Mouse (Mus musculus) cerebellum, postnatal 10 days (tissue): Measurements from ENCODE around the gene Pkp3.
A peak's percentile ranks its signal among the peaks of the same experiment; 100 is the strongest.

Experiments
- DNase-seq, 2 experiments: peaks; one replicate each; pipeline ENCODE4 v3.0.0; 2021; ENCODE audit warnings: mixed read lengths in 2 of 2

Pkp3 gene

DNA sequence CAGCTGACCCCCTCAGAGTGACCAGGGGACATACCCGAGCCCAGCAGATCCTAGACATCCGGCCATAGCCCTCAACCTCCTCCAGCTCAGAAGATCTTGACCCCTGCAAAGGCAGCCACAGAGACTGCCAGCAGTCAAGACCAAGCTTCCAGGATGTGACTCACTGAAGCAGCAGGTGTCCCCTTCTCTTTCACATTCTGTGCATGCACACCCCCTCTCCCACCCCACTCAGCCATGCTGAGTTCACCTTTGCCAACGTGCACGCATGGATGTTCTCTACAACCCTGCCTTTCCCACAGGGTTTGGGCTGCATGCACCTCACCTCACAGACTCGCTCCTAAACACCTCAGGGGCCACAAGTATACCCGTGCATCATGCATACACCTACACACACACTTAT is 18.0 kb downstream of the Pkp3 start:
- DNase-seq, result no peak

DNA sequence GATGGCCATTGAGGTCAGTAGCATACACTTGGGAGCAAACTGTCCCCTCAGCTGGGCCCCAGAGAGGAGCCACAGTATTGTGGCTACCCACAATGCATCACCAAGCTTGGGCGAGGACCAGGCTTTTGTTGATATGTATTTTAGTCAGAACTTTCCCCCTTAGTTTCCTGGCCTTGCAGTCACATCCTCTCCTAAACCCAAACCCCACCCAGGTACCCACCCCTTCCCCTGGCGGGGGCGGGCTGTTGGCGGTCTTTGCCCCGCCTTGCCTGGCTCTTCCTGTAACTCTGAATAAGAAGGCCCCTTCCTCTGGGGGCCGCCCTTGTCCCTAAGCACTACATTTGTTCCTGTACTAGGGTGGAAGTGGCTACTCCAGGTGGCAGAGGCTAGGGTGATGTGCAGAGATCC is 18.6 kb downstream of the Pkp3 start:
- DNase-seq, result no peak

DNA sequence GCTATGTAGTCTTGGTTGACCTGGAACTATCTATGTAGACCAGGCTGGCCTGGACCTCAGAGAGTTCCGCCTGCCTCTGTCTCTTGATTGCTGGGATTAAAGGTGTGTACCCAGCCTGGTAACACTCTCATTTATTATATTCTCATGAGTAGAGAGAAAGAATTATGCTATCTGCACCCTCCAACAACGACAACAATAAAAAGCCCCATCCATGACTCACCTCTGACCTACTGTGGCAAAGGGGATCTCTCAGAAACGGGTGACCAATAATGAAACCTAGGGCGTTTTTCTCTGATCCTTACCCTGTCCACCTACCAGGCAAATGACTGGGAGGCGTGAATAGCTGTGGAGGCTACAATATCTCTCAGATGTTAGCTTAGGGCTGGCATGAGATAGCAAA is 19.2 kb downstream of the Pkp3 start:
- no peak for DNase-seq

DNA sequence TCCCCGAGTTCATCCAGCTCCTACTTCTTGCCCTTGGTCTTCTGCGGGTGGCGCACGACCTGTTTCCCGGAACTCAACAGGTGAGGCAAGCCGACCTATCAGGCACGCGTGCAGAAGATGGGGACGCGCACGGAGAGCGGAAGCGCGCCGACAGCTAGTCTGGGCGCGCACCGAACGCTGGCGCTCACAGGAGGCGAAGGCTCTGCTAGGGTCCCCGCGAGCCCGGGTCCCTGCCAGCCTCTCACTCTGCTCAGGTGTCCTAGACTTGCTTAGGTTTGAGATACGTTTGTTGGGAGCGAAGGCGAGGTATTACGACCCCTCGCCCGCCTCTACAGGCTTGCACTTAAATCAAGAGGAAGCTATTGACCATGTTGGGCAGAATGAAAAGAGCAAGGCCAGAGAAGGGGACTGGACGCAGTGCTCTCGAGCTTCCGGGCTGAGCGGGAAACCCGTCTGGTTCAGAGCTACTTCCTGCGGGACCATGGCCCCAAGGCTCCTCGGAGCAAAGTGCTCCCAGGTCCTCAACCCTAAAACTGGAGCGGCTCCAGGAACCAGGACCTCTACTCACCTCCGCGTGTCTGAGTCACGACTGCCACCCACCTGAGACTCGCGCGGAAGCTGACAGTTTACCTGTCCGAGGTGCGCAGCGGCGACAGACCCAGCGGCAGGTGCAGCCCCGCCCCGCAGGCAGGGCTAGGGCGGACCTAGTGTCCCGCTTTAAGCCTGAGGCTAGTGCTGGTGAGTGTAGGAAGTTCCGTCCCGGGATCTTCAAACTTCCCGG is 22.1 kb downstream of the Pkp3 start, which contains the start of gene Sigirr:
TSS of gene Sigirr (minus strand) at position 662 of the 781 bp plus-strand sequence.
- peak; percentile 63 to 66 for DNase-seq

DNA sequence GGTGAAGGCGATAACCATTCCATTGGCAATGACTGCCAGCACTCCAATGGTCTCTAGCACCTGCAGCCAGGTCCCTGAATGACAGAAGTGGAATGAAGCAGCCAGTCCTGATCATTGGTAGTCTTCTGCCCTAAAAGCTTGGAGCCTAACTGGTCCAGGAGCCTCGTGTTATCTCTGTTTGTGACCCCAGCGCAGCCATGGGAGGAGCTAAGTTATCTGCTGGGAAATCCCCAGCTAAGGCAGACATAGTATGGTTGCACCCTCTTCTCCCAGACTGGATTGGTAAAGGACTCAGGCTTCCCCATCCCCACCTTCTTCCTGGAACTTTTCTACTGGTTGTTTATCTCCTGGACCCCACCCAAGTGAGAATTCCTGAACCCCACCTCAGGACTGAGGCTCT is 25.1 kb downstream of the Pkp3 start:
- DNase-seq, result no peak

DNA sequence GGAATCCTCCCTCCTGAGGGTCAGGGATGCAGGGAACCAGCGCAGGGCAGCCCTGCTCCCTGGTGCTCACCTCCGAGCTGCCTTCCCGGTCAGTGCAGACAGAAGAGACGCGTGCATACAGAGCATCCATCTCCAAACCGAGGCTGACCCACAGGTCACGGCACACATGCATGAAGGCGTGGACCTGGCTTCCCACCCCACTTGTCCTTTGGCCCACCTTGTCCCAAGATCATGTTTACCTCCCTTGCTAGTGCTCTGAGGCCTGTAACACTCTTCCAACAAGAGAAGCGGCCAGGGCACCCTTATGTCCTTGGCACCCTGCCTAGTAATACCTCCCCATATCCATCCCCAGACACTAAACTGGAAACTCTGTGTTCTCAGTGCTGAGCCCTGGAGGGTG is 37.9 kb downstream of the Pkp3 start:
- no peak for DNase-seq

DNA sequence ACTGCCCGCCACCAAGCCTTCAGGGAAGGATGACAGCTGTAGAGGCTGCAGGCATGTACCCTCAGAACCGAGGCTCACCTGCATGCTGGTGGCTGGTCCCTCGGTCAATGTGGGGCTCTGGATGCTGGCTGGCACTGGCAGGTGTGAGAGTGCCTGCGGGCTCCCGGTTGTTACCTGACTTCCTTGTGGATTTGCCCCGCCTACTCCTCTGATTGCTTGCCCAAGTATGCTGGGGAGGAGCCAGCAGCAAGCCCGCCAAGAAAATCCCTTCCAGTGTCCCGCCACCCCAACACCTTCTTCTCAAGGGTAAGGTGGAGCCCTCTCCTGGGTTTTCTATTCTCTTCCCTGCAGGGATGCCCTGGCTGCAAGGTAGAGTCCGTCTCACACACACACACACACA is 39.6 kb downstream of the Pkp3 start, which contains the start of gene Ano9:
TSS of gene Ano9 (minus strand) at position 171 of the 400 bp plus-strand sequence.
- no peak for DNase-seq

DNA sequence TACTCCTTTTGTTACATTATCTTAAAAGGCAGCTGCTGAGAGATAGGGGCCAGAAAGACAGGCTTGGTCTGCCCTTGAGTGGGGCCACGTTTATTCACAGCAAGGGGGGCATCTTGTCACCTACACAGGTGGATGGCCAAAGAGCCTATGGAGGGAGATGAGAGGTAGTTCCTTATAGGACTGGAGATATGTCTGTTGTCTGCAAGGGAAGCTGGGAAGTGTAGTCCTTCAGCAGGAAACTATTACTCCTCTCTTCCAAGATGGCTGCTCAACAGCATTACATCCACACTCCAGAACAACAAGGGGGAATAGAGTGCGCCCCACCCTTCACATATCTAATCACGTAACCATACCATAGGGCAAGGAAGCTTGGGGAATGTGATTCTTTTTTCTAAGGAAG is 41.5 kb downstream of the Pkp3 start:
- DNase-seq, result no peak

DNA sequence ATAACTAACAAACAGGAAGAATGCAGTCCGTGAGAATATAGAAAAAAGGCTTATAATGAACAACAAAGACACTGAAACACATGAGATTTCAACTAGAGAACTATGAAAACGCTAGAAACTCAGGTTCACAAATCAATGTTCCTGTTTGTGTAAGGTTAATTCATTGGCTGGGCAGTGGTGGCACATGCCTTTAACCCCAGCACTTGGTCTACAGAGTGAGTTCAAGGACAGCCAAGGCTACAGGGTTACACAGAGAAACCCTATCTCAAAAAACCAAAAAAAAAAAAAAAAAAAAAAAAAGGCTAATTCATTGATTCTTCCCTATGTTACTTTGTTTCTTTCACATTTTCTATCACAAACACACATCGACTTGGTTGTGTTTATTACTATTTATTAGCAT is 42.6 kb downstream of the Pkp3 start:
- no peak for DNase-seq

DNA sequence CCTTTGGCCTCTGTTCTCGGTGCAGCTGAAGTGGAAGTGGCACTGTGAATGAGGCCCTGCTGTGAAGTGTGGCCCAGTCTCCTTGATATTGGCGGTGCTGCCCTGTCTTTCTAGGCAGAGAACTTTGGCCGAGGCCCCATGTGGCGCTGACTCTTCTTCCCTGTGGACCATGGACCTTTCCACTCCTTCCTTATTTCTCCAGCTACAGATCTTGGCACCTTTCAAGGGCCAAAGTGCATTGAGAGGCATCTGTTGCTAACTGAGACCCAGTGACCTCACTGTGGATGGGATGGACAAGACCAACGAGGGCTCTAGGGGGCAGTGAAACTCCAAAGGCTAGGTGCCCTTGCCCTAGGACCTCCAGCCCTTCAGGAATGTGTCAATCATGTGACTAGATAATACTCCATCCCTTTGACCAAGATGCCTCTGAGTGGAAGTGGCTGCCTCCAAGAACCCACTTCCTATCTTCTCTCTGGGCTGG is 43.1 kb downstream of the Pkp3 start:
- no peak for DNase-seq

DNA sequence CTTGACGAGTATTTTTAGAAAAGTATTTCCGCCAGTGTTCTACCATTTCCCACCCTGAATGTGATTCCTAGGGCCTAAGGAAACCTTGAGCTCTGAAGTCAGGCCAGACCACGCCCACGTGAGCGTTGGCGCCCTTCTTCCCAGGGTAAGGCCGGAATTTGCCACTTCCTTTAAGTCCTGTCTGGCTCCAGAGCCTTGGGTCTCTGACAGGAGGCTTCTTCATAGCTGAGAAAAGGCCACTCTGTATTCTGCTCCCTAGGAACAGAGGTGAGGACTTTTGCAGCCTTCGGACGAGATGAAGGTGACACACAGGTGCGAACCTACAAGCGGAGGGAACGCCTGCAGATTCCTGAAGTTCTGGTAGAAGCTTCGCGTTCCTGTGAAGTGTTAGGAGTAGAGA is 44.2 kb downstream of the Pkp3 start, which contains the start of gene Ptdss2:
TSS of gene Ptdss2 (plus strand) at position 138 of the 400 bp plus-strand sequence.
- peak in 1 of 2 experiments; percentile 16 for DNase-seq

DNA sequence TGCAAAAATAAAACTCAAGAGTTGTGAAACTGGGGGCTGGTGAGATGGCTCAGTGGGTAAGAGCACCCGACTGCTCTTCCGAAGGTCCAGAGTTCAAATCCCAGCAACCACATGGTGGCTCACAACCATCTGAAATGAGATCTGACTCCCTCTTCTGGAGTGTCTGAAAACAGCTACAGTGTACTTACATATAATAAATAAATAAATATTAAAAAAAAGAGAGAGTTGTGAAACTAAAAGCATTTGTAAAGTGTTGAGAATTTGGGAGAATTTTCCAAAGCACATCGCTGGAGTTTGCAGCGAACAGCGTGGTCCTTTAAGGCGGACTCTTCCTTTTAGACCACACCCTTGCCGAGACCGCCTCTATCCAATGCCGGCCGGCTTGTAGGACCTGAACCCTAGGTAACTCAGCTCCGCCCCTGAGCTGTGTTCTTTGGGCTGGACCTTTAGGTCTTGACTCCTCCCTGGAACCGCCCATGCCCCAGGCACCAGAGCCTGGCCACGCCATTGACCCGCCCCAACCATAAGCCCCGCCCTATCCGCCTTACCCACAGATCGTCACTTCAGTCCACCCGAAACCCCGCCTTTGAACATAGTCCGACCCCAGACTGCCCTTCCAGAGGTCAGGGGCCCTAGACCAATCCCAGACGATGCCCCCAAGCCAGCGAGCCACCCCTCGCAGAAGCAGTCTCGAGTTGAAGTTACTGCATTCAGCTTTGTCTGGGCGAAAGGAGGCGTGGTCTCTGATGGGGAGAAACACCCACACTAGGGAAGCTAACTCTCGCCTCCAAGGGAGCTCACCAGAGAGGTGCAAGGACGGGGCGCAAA is 44.9 kb downstream of the Pkp3 start:
- DNase-seq, result peak; percentile 95 to 97

DNA sequence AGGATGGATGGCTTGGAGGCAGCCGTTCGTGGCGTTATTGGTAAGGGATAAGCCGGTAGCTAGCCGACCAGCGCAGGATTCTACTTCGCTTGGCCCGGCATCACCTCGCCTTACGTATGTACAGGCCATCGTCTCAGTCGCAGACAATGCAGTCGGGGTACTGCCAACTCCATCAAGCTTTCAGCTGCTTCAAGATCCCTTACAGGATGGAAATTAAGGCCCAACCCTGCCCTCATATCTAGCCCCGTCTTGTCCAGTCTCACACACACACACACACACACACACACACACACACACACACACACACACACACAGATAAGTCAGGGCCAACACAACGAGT is 45.5 kb downstream of the Pkp3 start:
- DNase-seq, result no peak

DNA sequence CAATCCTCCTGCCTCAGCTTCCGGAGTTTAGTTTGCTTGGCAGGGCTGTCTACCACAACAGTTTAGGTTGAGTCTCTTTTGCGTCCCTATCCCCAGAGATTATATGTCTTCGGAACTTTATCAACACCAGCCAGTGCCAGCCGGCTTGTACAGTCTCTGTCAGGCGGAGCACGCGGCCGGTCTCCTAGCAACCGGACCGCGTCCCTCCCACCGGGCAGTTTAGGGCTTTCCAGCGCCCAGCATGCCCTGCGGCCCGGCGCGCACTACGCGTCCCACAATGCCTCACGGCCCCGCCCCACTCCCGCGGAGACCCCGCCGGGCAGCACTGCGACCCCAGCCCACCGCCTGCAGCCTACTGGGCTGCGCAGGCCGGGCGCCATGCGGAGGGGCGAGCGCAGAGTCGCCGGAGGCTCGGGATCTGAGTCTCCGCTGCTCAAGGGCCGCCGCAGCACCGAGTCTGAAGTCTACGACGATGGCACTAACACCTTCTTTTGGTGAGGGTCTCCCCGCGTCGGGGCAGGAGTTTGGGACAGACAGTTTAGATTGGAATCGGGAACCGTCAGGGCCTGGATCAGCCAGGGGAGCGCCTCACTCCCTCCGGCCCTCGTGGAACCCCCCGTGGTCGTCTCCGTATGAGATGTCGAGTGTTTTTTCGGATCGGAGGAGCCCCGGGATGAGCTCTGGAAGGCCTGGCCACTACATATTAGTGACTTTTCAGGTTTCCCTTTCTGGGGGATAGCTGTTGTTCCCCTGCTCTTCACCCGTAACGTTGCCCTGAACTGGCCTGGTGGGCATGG is 53.2 kb downstream of the Pkp3 start:
- peak; percentile 96 to 97 for DNase-seq

DNA sequence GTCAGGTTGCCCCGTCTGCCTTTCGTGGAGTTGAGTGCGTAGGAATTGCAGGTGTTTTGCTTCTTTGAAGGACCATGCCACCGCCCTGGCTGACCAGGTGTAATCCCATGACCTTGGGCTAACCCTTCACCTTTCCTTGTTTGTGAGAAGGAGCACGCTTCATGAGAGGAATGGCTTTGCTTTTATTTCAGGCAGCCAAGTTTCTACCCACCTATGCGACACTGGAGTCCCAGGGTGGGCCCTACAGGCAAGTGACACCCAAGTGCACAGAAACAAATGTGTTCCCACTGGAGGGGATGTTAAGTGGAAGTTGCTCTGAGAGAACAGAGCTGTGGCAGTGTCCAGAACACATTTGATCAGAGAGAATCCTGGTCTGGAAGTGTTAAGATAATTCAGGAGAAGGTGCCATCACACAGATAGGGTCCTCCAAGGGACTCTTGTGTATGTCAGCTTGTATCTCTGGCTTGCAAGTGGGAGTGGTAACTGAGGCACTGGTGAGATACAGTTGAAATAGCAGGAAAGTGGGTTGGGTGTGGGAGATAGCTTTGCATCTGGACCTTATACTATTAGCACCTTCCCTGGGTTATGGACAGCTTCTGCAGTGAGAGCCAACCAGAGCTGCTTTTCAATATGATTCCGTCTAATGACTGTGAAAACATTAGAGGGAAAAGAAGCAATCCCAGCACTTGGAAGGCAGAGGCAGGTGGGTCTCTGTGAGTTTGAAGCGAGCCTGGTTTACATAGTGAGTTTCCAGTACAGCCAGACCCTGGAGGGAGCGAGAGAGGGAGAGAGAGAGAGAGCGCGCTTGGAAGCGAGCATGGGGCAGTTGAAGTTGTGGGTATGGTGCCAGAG is 54.1 kb downstream of the Pkp3 start:
- no peak for DNase-seq
